Mouse (Mus musculus) heart, embryonic 15.5 days (tissue): Measurements from ENCODE around the gene Zfp593. TPM values are rescaled to one million over a fixed set of nuclear protein-coding genes. Genes with fewer than 3 reads are reported as not detected.
A peak's percentile ranks its signal among the peaks of the same experiment; 100 is the strongest.

Experiments used
- ATAC-seq: fragments of 200-750 bp; cut with Nextera tagmentation; replicated peaks from 2 replicates; pipeline ENCODE4 v1.8.0; 2017; ENCODE audit warnings: low read depth, moderate TSS enrichment; ENCODE audit not compliant: insufficient number of reproducible peaks, insufficient read depth, low FRiP score
- H3K27ac ChIP-seq: fragments of 300-500 bp; sonication (generic); 2 replicates; pipeline ENCODE4 v1.5.1; 2015; ENCODE audit warnings: mild to moderate bottlenecking, inconsistent platforms
- H3K27me3 ChIP-seq: fragments of 300-500 bp; sonication (generic); 2 replicates; pipeline ENCODE4 v1.6.1; 2015; ENCODE audit warnings: inconsistent platforms
- H3K36me3 ChIP-seq: fragments of 300-500 bp; sonication (generic); 2 replicates; pipeline ENCODE4 v1.6.1; 2015; ENCODE audit warnings: mild to moderate bottlenecking, inconsistent platforms
- H3K4me1 ChIP-seq: fragments of 300-500 bp; sonication (generic); replicated peaks from 2 replicates; pipeline ENCODE4 v1.6.1; 2015; ENCODE audit warnings: inconsistent platforms
- H3K4me2 ChIP-seq: fragments of 300-500 bp; sonication (generic); 2 replicates; pipeline ENCODE4 v1.6.1; 2015; ENCODE audit warnings: inconsistent platforms, mild to moderate bottlenecking, moderate library complexity
- H3K4me3 ChIP-seq: fragments of 300-500 bp; sonication (generic); 2 replicates; pipeline ENCODE4 v1.5.1; 2015; ENCODE audit warnings: mild to moderate bottlenecking, inconsistent platforms
- H3K9ac ChIP-seq: fragments of 300-500 bp; sonication (generic); 2 replicates; pipeline ENCODE4 v1.6.1; 2015; ENCODE audit warnings: mild to moderate bottlenecking, inconsistent platforms
- H3K9me3 ChIP-seq: fragments of 300-500 bp; sonication (generic); replicated peaks from 2 replicates; pipeline ENCODE4 v1.6.1; 2016; ENCODE audit warnings: inconsistent platforms
- WGBS: fragments of 180-500 bp; shearing (Covaris S2); methylation state at CpG from one replicate; pipeline ENCODE4 v1.1.7; 2015; ENCODE audit warnings: mixed read lengths; 5-methylcytosine and 5-hydroxymethylcytosine counted together
- polyA plus RNA-seq: library from polyadenylated mRNA; unstranded; fragments of >200 nt; fragmentation: Nextera tagmentation; extraction: Ambion mirVana; gene quantifications from 2 replicates; pipeline ENCODE4 v1.2.1, GENCODE M21; 2015

Zfp593 gene
- polyA plus RNA-seq, 1 experiment from 2014 or later: 7.4 TPM

- Histone ChIP-seq H3K9me3 (no peaks in the 10 kb centered on the region), H3K27ac (peak overlapping the region; percentile 51), H3K9ac (no peak overlapping the region), H3K4me2 (peak overlapping the region; percentile 36), H3K4me3 (no peak overlapping the region), H3K4me1 (peaks cover 53% of the 10 kb centered on the region), H3K27me3 (peaks cover 23% of the 10 kb centered on the region), H3K36me3 (no peaks in the 10 kb centered on the region)
- 19% methylated on average over 19 of the region's 19 CpGs for WGBS
- peak; percentile 28; the same call in 1 of the 2 replicates for ATAC-seq
These were observed 11.2 kb upstream of the Zfp593 start for GRCm38 (mm10) chr4:134256407-134257197.

- no peak overlapping the region for H3K9ac ChIP-seq
- H3K4me1 ChIP-seq: peaks cover 60% of the 10 kb centered on the region
- peaks cover 31% of the 10 kb centered on the region for H3K27me3 ChIP-seq
- no peak for ATAC-seq
- H3K4me2 ChIP-seq: peak overlapping the region; percentile 6; the same call in 1 of the 2 replicates
- no peaks in the 10 kb centered on the region for H3K36me3 ChIP-seq
- no peak overlapping the region for H3K4me3 ChIP-seq
- 47% methylated on average over 4 of the region's 4 CpGs for WGBS
- peak overlapping the region; percentile 24 for H3K27ac ChIP-seq
- H3K9me3 ChIP-seq: no peaks in the 10 kb centered on the region
These were observed 10.5 kb upstream of the Zfp593 start for GRCm38 (mm10) chr4:134255854-134256253.

- no peak overlapping the region for H3K4me3 ChIP-seq
- no peak overlapping the region for H3K4me2 ChIP-seq
- no peaks in the 10 kb centered on the region for H3K36me3 ChIP-seq
- no peak overlapping the region for H3K9ac ChIP-seq
- 58% methylated on average over 3 of the region's 3 CpGs for WGBS
- ATAC-seq: no peak
- no peak overlapping the region for H3K27ac ChIP-seq
- peaks cover 70% of the 10 kb centered on the region for H3K4me1 ChIP-seq
- H3K27me3 ChIP-seq: peaks cover 39% of the 10 kb centered on the region
- no peaks in the 10 kb centered on the region for H3K9me3 ChIP-seq
These were observed 9.4 kb upstream of the Zfp593 start for GRCm38 (mm10) chr4:134254835-134255234.

- H3K9ac ChIP-seq: peak within 1 kb of the TSS; percentile 39
- H3K4me3 ChIP-seq: peak within 1 kb of the TSS; percentile 55
- no peaks in the 10 kb centered on the region for H3K36me3 ChIP-seq
- peaks cover 48% of the 10 kb centered on the region for H3K27me3 ChIP-seq
- ATAC-seq: no peak
- peak within 1 kb of the TSS; percentile 94 for H3K4me2 ChIP-seq
- peaks cover 77% of the 10 kb centered on the region for H3K4me1 ChIP-seq
- no peaks in the 10 kb centered on the region for H3K9me3 ChIP-seq
- H3K27ac ChIP-seq: peak within 1 kb of the TSS; percentile 59
- 5% methylated on average over 13 of the region's 13 CpGs for WGBS
These were observed 8.4 kb upstream of the Zfp593 start, which contains the start of gene Grrp1 for GRCm38 (mm10) chr4:134253722-134254324. Gene Grrp1, minus strand, starts transcription at chr4:134254106.

- Histone ChIP-seq H3K27ac (peak overlapping the region; percentile 59), H3K9ac (peak overlapping the region; percentile 39), H3K4me2 (peak overlapping the region; percentile 94), H3K36me3 (no peaks in the 10 kb centered on the region), H3K9me3 (no peaks in the 10 kb centered on the region), H3K27me3 (peaks cover 54% of the 10 kb centered on the region), H3K4me1 (peaks cover 76% of the 10 kb centered on the region), H3K4me3 (peak overlapping the region; percentile 55)
- WGBS: 40% methylated on average over 15 of the region's 15 CpGs
- no peak for ATAC-seq
These were observed 7.7 kb upstream of the Zfp593 start for GRCm38 (mm10) chr4:134252911-134253721.

GRCm38 (mm10) chr4:134252131-134252910 lies 6.9 kb upstream of the Zfp593 start:
- no peak for ATAC-seq
- H3K4me1 ChIP-seq: peaks cover 68% of the 10 kb centered on the region
- H3K27ac ChIP-seq: peak overlapping the region; percentile 59
- peak overlapping the region; percentile 55 for H3K4me3 ChIP-seq
- WGBS: 28% methylated on average over 22 of the region's 22 CpGs
- peaks cover 61% of the 10 kb centered on the region for H3K27me3 ChIP-seq
- peak overlapping the region; percentile 94 for H3K4me2 ChIP-seq
- H3K36me3 ChIP-seq: no peaks in the 10 kb centered on the region
- peak overlapping the region; percentile 62 for H3K9ac ChIP-seq
- no peaks in the 10 kb centered on the region for H3K9me3 ChIP-seq

GRCm38 (mm10) chr4:134251241-134252130 lies 6.1 kb upstream of the Zfp593 start:
- peak overlapping the region; percentile 62 for H3K9ac ChIP-seq
- H3K27me3 ChIP-seq: peaks cover 65% of the 10 kb centered on the region
- peaks cover 60% of the 10 kb centered on the region for H3K4me1 ChIP-seq
- H3K36me3 ChIP-seq: no peaks in the 10 kb centered on the region
- H3K9me3 ChIP-seq: no peaks in the 10 kb centered on the region
- peak overlapping the region; percentile 55 for H3K4me3 ChIP-seq
- peak overlapping the region; percentile 59; the same call in 1 of the 2 replicates for H3K27ac ChIP-seq
- H3K4me2 ChIP-seq: peak overlapping the region; percentile 94
- under 1% methylated on average over 91 of the region's 91 CpGs for WGBS
- ATAC-seq: no peak

- peaks cover 57% of the 10 kb centered on the region for H3K4me1 ChIP-seq
- no peak overlapping the region for H3K27ac ChIP-seq
- ATAC-seq: no peak
- no peaks in the 10 kb centered on the region for H3K36me3 ChIP-seq
- H3K27me3 ChIP-seq: peaks cover 67% of the 10 kb centered on the region
- no peaks in the 10 kb centered on the region for H3K9me3 ChIP-seq
- peak overlapping the region; percentile 94 for H3K4me2 ChIP-seq
- 21% methylated on average over 10 of the region's 10 CpGs for WGBS
- H3K4me3 ChIP-seq: peak overlapping the region; percentile 55
- H3K9ac ChIP-seq: peak overlapping the region; percentile 62; the same call in 1 of the 2 replicates
These were observed 5.5 kb upstream of the Zfp593 start for GRCm38 (mm10) chr4:134250930-134251240.

- Histone ChIP-seq H3K9ac (no peak overlapping the region), H3K36me3 (no peaks in the 10 kb centered on the region), H3K27ac (no peak overlapping the region), H3K9me3 (no peaks in the 10 kb centered on the region), H3K27me3 (peaks cover 65% of the 10 kb centered on the region), H3K4me3 (peak overlapping the region; percentile 55), H3K4me2 (peak overlapping the region; percentile 94), H3K4me1 (peaks cover 60% of the 10 kb centered on the region)
- 17% methylated on average over 27 of the region's 27 CpGs for WGBS
- ATAC-seq: no peak
These were observed 4.9 kb upstream of the Zfp593 start for GRCm38 (mm10) chr4:134250116-134250929.
